Comparison of ENCODE assay signal across 11 mouse cellular contexts in the genomic region with DNA sequence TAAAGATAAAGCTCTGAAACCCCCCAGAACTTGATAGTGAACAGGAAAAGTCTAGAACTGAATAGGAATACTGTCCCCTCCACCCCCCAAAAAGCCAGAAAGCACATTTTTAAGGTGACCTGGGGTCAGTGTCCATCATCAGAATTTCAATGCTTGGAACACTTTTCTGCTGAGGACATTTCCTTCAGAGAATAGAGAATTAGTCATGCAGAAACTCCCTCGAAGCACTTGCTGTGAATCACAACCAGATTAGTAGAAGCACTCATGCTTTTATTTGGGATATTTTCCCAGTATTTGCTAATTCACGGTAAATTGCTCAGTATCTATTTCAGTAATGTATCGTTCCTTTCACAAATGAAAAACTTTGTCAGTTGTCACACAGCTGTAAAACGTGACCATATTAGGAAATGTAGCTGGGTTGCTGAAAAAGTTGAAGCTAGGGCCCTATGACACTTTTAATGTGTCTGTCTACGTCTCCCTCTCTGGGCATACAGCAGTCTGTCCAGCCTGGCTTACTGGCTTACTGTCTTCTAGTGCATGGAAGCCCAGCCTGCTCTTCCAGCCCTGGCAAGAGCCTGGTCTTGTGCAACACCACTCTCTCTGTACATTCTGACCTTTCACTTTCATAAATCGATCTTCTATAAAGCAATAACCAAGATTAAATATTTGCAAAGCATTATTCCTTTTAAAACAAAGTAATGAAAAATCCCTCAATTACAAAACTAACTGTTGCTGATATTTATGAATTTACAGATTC.
DNase-seq lines count a peak whose midpoint lies in the region; ATAC-seq and TF ChIP-seq lines count a peak whose summit lies in the region.
"Had no signal": no experiment of that assay in that cellular context is flagged by ENCODE, and none has a peak within 500 bp of the region (broad histone marks: within the 10 kb centered on the region; RNA-seq: fewer than 3 reads in every experiment).

No protein-coding gene starts in this region.

- 55% methylated on average over 6 of the region's 6 CpGs for WGBS in heart, embryonic 13.5 days
- 57% methylated on average over 6 of the region's 6 CpGs for WGBS in heart, embryonic 12.5 days
- 38% methylated on average over 6 of the region's 6 CpGs for WGBS in lung, embryonic 15.5 days
- 49% methylated on average over 6 of the region's 6 CpGs for WGBS in lung, adult 2 months

- no peaks in the 10 kb centered on the region for H3K79me2 ChIP-seq in myocyte (ENCODE audit: control insufficient read depth, insufficient read depth)

- no peak overlapping the region for H3K4me2 ChIP-seq in heart, embryonic 13.5 days
- H3K4me2 ChIP-seq in heart, embryonic 12.5 days = no peak overlapping the region
- H3K4me2 ChIP-seq in lung, embryonic 15.5 days = no peak overlapping the region
- H3K4me2 ChIP-seq in myocyte (ENCODE audit: low read depth) = peak overlapping the region; percentile 54
- H3K4me2 ChIP-seq: intestine, embryonic 15.5 days had no signal

- DNase-seq in lung, adult 2 months = no peak
- DNase-seq in brain, adult 2 months (ENCODE audit: low read depth, low spot score) = peak; percentile 9
- no peak for DNase-seq in ovary, postnatal 10 days (ENCODE audit: low spot score)
- DNase-seq: cerebellum, postnatal 14 days; thymus, postnatal 25 days had no signal

- TF ChIP-seq POLR2A in lung, adult 2 months (IDR thresholded peaks at IDR 0.05; ENCODE audit: borderline replicate concordance, extremely low read depth, low read depth, low read length) = no peak
- TF ChIP-seq POLR2A in myocyte (IDR thresholded peaks at IDR 0.05; ENCODE audit: insufficient read length, low read depth) = no peak

- no peaks in the 10 kb centered on the region for H3K4me1 ChIP-seq in heart, embryonic 13.5 days
- no peaks in the 10 kb centered on the region for H3K4me1 ChIP-seq in heart, embryonic 12.5 days (replicated peaks)
- peaks cover 18% of the 10 kb centered on the region for H3K4me1 ChIP-seq in lung, embryonic 15.5 days
- H3K4me1 ChIP-seq in lung, adult 2 months (ENCODE audit: control insufficient read depth, insufficient read depth, low read length) = no peaks in the 10 kb centered on the region; the same call in 1 of the 2 replicates
- H3K4me1 ChIP-seq: intestine, embryonic 15.5 days had no signal

- no peak for TF ChIP-seq CTCF in lung, adult 2 months (IDR thresholded peaks at IDR 0.05; ENCODE audit: insufficient read depth, low read length)

- H3K9me3 ChIP-seq in heart, embryonic 13.5 days = no peaks in the 10 kb centered on the region
- no peaks in the 10 kb centered on the region for H3K9me3 ChIP-seq in heart, embryonic 12.5 days (replicated peaks)
- H3K9me3 ChIP-seq in lung, embryonic 15.5 days = no peaks in the 10 kb centered on the region
- H3K9me3 ChIP-seq: intestine, embryonic 15.5 days had no signal

- H3K9ac ChIP-seq in heart, embryonic 13.5 days = no peak overlapping the region
- H3K9ac ChIP-seq in heart, embryonic 12.5 days = no peak overlapping the region
- H3K9ac ChIP-seq in lung, embryonic 15.5 days = no peak overlapping the region
- H3K9ac ChIP-seq: intestine, embryonic 15.5 days had no signal

- no peaks in the 10 kb centered on the region for H3K36me3 ChIP-seq in heart, embryonic 13.5 days
- no peaks in the 10 kb centered on the region for H3K36me3 ChIP-seq in heart, embryonic 12.5 days
- H3K36me3 ChIP-seq in lung, embryonic 15.5 days = no peaks in the 10 kb centered on the region
- H3K36me3 ChIP-seq in myocyte (ENCODE audit: control insufficient read depth, insufficient read depth) = no peaks in the 10 kb centered on the region
- H3K36me3 ChIP-seq: intestine, embryonic 15.5 days had no signal

- 0 out of 2 replicates have a peak overlapping the region, but pooled peaks have one; percentile 39 for H3K27ac ChIP-seq in heart, embryonic 13.5 days (replicated peaks)
- H3K27ac ChIP-seq in heart, embryonic 12.5 days (ENCODE audit: poor library complexity, severe bottlenecking) = no peak overlapping the region
- peak overlapping the region; percentile 63 for H3K27ac ChIP-seq in lung, embryonic 15.5 days
- H3K27ac ChIP-seq: intestine, embryonic 15.5 days had no signal

- no peaks in the 10 kb centered on the region for H3K27me3 ChIP-seq in heart, embryonic 13.5 days (replicated peaks)
- no peaks in the 10 kb centered on the region for H3K27me3 ChIP-seq in heart, embryonic 12.5 days (replicated peaks)
- no peaks in the 10 kb centered on the region for H3K27me3 ChIP-seq in lung, embryonic 15.5 days
- H3K27me3 ChIP-seq in myocyte (ENCODE audit: control insufficient read depth, insufficient read depth, insufficient read length) = no peaks in the 10 kb centered on the region
- H3K27me3 ChIP-seq: intestine, embryonic 15.5 days had no signal

- no peak overlapping the region for H3ac ChIP-seq in myocyte (ENCODE audit: control insufficient read depth, insufficient read length)

- ATAC-seq in heart, embryonic 13.5 days (ENCODE audit: extremely low read depth, insufficient number of reproducible peaks, low FRiP score, low TSS enrichment) = no peak
- ATAC-seq in heart, embryonic 12.5 days (ENCODE audit: insufficient number of reproducible peaks, low FRiP score) = no peak
- ATAC-seq in lung, embryonic 15.5 days (ENCODE audit: borderline replicate concordance, extremely low read depth, low FRiP score, low TSS enrichment) = no peak
- ATAC-seq: forebrain, embryonic 16.5 days; intestine, embryonic 15.5 days had no signal

- no peak overlapping the region for H3K4me3 ChIP-seq in heart, embryonic 13.5 days
- H3K4me3 ChIP-seq in heart, embryonic 12.5 days = no peak overlapping the region
- no peak overlapping the region for H3K4me3 ChIP-seq in lung, embryonic 15.5 days
- H3K4me3 ChIP-seq in lung, adult 2 months (replicated peaks; ENCODE audit: extremely low read depth, low read depth, low read length) = no peak overlapping the region
- no peak overlapping the region for H3K4me3 ChIP-seq in myocyte
- H3K4me3 ChIP-seq: intestine, embryonic 15.5 days had no signal

TF ChIP-seq in myocyte, 11 proteins besides CTCF, POLR2A, EP300 and RAD21:
- TF ChIP-seq SRF (IDR thresholded peaks at IDR 0.05; ENCODE audit: control insufficient read depth, insufficient read length, low read depth) (peak; percentile 86), TCF12 (IDR thresholded peaks at IDR 0.05; ENCODE audit: insufficient read depth, poor library complexity, severe bottlenecking) (no peak), E2F4 (IDR thresholded peaks at IDR 0.05; ENCODE audit: insufficient read depth) (no peak), CEBPB (IDR thresholded peaks at IDR 0.05; ENCODE audit: insufficient read depth, poor library complexity, severe bottlenecking) (peak; percentile 63; the same call in 1 of the 2 replicates)
